Mouse (Mus musculus) cerebellum, adult 2 months (tissue): ENCODE data around the gene Blcap. TPM values are rescaled to one million over a fixed set of nuclear protein-coding genes. Genes with fewer than 3 reads are reported as not detected.

Experiments
- DNase-seq, 2 experiments: peaks; one replicate each; pipeline ENCODE4 v3.0.0; 2021
- H3K27ac ChIP-seq: fragments of 200-500 bp; 2 replicates; pipeline ENCODE4 v1.5.1; 2012; ENCODE audit warnings: low read length, control low read depth, inconsistent platforms; ENCODE audit not compliant: insufficient read depth
- H3K27me3 ChIP-seq: fragments of 200-500 bp; 2 replicates; pipeline ENCODE4 v1.6.1; 2012; ENCODE audit warnings: inconsistent platforms, mild to moderate bottlenecking, low read length, moderate library complexity; ENCODE audit not compliant: control insufficient read depth, insufficient read depth
- H3K4me1 ChIP-seq: fragments of 200-500 bp; 2 replicates; pipeline ENCODE4 v1.6.1; 2011; ENCODE audit warnings: low read length; ENCODE audit not compliant: control insufficient read depth, insufficient read depth
- H3K4me3 ChIP-seq: fragments of 200-500 bp; replicated peaks from 2 replicates; pipeline ENCODE3; 2011; ENCODE audit warnings: mild to moderate bottlenecking, low read depth, low read length, control low read depth; ENCODE audit not compliant: insufficient read depth
- CTCF ChIP-seq: fragments of 200-500 bp; IDR thresholded peaks from 2 replicates; pipeline ENCODE4 v1.5.1; 2011; ENCODE audit warnings: low read depth, mild to moderate bottlenecking, control low read depth, low read length, moderate library complexity, borderline replicate concordance; ENCODE audit not compliant: insufficient read depth
- POLR2A ChIP-seq: fragments of 200-500 bp; IDR thresholded peaks from 2 replicates; pipeline ENCODE4 v1.6.1; 2011; ENCODE audit warnings: low read length, control low read depth, borderline replicate concordance; ENCODE audit not compliant: insufficient read depth
- WGBS: fragments of 180-500 bp; shearing (Covaris S2); methylation state at CpG from one replicate; pipeline ENCODE4 v1.1.7; 2018; 5-methylcytosine and 5-hydroxymethylcytosine counted together
- polyA plus RNA-seq: library from polyadenylated mRNA; depleted of rRNA; stranded (reverse); fragments of >200 nt; gene quantifications from 2 replicates; pipeline ENCODE4 v1.2.3, GENCODE M21; 2012

Gene Blcap
- polyA plus RNA-seq, 1 experiment: 124 TPM

DNA sequence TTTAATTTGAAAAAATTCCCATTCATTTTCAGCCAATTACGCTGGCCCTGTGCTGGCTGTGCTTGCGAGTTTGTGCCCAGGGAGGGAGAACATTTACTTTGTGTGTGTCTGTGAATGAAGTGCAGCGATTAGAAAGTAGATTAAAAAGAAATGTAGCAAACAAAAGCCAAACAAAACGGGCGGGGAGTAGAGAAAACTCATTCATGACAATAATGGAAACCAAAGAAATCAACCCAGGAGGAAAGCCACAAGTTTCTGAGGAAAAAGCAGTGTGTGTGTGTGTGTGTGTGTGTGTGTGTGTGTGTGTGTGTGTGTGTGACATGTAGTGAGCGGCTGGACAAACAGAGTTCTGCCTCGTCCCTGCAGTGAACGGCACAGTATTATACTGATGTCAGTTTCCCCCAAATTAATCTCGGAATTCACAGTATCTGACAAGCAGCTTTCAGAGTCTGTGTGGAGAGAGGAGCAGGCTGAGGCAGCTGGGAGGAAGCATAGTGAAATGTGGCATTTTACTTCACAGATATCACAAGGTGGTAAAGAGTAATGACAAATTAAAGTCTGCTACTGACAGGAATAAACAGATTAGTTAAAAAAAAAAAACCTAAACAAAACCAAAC, 30.0 kb downstream of the Blcap start:
- peaks cover 5% of the 10 kb centered on the region for H3K4me1 ChIP-seq
- 70% methylated on average over 9 of the region's 9 CpGs for WGBS
- TF ChIP-seq CTCF (no peak), POLR2A (no peak)
- H3K4me3 ChIP-seq: no peak overlapping the region
- H3K27me3 ChIP-seq: no peaks in the 10 kb centered on the region
- DNase-seq: no peak
- H3K27ac ChIP-seq: no peak overlapping the region

DNA sequence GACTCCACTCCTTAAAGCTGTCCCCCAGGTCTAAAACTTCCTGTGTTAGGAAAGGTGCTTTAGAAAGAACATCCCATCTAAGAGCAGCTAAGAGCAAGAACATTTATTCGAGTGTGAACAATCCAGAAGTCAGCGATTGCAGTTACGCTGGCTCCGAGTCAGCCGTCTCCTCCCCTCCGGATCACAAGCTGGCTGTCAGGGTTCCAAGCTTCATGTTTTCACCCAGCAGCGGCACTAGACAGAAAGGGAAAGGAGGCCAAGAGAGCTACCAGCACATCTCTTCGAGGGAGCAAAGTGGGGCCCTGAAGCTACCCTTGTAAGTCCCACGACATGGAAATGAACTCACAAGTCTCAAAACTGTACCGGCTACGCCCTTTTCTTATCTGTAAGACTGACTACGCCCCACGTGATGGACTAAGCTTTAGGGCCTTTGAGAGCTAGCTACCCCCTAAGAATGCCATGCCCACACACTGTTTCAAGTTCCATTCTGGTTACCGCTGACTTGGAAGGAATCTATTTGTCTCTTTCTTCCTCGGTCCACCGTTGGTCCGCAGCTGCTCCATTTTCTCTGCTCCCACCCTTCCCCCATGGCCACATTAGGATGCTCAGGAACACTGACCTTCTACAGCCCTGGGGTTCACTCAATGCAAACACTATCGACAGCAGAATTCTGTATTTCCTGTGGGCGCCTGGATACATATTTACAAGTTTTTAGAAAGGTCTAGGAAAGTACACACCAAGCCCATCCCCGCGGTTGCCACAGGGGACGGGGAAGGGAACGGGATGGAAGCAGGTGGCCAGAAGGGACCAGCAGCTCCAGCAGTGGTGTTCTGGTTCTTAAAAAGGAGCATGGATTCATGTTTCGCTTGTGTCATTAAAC, 30.8 kb downstream of the Blcap start:
- Histone ChIP-seq H3K4me1 (peaks cover 5% of the 10 kb centered on the region), H3K27ac (no peak overlapping the region), H3K4me3 (no peak overlapping the region), H3K27me3 (no peaks in the 10 kb centered on the region)
- DNase-seq: peak in 1 of 2 experiments; percentile 29
- 38% methylated on average over 24 of the region's 24 CpGs for whole genome bisulfite sequencing
- TF ChIP-seq POLR2A (no peak), CTCF (no peak)

DNA sequence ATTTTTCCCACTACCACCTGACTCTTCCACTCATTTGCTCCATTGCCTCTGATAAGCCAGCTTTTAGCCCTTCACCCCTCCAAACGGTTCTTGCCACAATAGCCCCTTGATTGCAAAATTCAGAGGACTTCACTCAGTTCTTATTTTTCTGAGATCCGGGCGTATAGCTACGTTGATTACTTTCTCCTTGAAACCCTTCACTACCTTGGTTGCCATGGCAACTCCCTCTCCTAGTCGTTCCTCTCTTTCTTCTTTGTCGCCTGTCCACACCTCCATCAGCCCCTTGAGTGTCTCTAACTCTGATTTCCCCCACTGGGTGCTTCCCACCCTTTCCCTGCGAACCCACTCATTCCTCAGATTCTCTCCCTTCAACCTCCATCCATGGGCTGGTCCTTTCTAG, 34.0 kb downstream of the Blcap start:
- no peak for DNase-seq
- Histone ChIP-seq H3K27ac (no peak overlapping the region), H3K4me1 (peaks cover 5% of the 10 kb centered on the region), H3K4me3 (no peak overlapping the region), H3K27me3 (no peaks in the 10 kb centered on the region)
- TF ChIP-seq CTCF: no peak
- no peak for TF ChIP-seq POLR2A
- WGBS: 49% methylated on average over 7 of the region's 7 CpGs

DNA sequence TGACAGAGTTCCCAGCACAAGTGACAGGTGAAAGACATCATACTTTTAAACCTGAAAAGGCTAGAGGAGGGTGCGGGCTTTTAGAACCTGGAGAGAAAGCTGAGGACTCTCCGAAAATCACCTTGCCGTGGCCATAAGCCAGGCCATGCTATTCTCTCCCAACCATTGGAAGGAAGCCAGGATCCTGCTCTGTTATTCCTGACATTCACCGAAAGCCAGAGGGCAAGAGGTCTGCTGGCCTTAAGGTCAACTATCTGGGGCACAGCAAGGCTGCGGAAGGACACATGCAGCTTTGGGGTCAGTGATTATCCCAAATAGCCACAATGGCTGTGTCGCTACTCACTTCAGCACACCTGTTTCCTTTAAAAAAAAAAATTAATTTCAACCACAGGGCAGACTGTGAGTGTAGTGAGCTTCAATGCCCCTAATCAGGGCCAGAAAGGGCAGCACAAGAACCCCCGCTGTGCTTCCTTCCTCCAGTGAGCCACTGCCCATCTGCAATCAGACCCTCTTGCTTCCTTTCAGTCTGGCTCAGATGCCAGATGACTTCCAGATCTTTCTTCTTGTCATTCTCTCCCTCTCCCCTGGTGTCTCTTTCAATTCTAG, 34.5 kb downstream of the Blcap start:
- Histone ChIP-seq H3K27ac (no peak overlapping the region), H3K4me3 (no peak overlapping the region), H3K27me3 (no peaks in the 10 kb centered on the region), H3K4me1 (peaks cover 5% of the 10 kb centered on the region)
- 28% methylated on average over 7 of the region's 7 CpGs for WGBS
- TF ChIP-seq POLR2A: no peak
- TF ChIP-seq CTCF: no peak
- peak in 1 of 2 experiments; percentile 37 for DNase-seq

DNA sequence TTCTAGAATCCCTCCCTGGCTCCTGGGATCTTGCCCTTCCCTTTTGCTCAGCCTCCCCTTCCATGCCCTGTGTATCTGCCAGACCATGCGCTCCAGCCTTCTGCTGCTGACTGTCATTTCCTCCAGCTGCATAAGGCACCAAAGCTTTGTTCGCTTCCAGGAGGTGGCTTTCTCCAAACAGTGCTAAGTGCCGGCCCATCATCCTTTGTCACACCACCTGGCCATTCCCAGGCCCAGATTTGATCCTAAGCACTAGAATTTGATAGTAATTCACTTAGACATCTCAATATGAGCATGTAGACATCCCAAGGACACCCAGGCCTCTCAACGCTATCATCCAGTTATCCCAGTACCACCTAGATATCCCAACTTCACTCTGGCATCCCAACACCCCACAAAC, 36.9 kb downstream of the Blcap start:
- Histone ChIP-seq H3K27ac (no peak overlapping the region), H3K4me3 (no peak overlapping the region), H3K27me3 (no peaks in the 10 kb centered on the region), H3K4me1 (peaks cover 5% of the 10 kb centered on the region)
- 65% methylated on average over 4 of the region's 4 CpGs for WGBS
- TF ChIP-seq CTCF (no peak), POLR2A (no peak)
- no peak for DNase-seq

DNA sequence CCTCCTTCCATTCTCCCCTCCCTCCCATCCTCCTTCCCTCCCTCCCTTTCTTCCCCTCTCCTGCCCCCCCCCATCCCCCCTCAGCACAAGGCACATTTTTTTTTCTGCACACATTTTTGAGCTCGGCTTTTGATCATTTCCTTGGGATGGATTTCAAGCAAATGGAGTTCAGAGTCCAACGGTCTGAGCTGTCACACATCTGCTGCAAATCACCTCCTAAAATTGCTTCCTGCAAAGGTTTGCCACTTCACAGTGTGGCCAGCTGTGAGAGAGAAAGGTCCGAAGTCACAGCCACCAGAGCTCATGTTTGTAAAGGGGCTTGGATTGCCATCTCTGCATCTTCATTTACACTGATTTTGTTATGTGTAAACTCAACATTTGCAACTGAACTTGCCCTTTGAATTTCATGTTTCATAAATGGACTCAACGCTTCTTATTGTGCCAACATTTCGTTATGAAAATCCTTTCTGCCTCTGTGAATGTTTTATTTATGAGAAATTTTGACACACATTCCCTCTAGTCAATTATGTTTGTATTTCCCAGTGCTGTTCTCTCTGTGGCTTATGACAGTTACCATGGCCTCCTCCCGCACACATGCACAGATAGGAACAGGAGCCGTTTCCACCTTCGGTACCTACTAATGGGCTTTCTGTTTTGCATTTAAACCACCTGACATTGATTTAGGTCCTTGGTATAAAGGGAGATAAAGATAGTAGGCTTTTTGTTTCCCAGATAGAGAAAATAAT, 39.2 kb downstream of the Blcap start:
- no peak overlapping the region for H3K27ac ChIP-seq
- no peaks in the 10 kb centered on the region for H3K27me3 ChIP-seq
- 68% methylated on average over 8 of the region's 8 CpGs for WGBS
- no peak for DNase-seq
- TF ChIP-seq CTCF: no peak
- TF ChIP-seq POLR2A: no peak
- H3K4me3 ChIP-seq: no peak overlapping the region
- H3K4me1 ChIP-seq: peaks cover 5% of the 10 kb centered on the region
